Mouse (Mus musculus) olfactory bulb, adult 2 months (tissue): ENCODE measurements at regions not wholly inside any gene's neighbourhood (a gene's known extent, or its start where the extent isn't known, plus 50 kb on each side); places are given as distances from the start of the nearest gene placed in this dataset.
"Not testable (repeated sequence)": the region's sequence is repeated elsewhere in the genome, so short reads cannot be mapped to it uniquely, and the experiment has no call there.

Source experiments
- CTCF ChIP-seq: fragments of 200-500 bp; IDR thresholded peaks from 2 replicates; pipeline ENCODE4 v1.5.1; 2012; ENCODE audit warnings: low read depth, mild to moderate bottlenecking, low read length, moderate library complexity; ENCODE audit not compliant: insufficient read depth
- POLR2A ChIP-seq: fragments of 200-500 bp; IDR thresholded peaks from 2 replicates; pipeline ENCODE4 v1.6.1; 2012; ENCODE audit warnings: mild to moderate bottlenecking, low read depth, low read length, moderate library complexity; ENCODE audit not compliant: insufficient read depth

DNA sequence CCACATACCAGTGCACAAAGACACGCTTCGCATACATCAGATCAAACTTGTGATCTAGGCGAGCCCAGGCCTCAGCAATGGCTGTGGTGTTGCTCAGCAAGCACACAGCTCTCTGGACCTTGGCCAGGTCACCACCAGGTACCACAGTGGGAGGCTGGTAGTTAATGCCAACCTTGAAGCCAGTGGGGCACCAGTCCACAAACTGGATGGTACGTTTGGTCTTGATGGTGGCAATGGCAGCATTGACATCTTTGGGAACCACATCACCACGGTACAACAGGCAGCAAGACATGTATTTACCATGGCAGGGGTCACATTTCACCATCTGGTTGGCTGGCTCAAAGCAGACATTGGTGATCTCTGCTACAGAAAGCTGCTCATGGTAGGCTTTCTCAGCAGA is 214.2 kb upstream of the G2e3 start:
- TF ChIP-seq CTCF, POLR2A: not testable (repeated sequence)
